Mouse (Mus musculus): ENCODE results near the gene Fam180a. TPM values are rescaled to one million over a fixed set of nuclear protein-coding genes. Genes with fewer than 3 reads are reported as not detected.

Gene Fam180a
- polyA plus RNA-seq, 2 experiments = 0.02 to 0.11 TPM

DNA sequence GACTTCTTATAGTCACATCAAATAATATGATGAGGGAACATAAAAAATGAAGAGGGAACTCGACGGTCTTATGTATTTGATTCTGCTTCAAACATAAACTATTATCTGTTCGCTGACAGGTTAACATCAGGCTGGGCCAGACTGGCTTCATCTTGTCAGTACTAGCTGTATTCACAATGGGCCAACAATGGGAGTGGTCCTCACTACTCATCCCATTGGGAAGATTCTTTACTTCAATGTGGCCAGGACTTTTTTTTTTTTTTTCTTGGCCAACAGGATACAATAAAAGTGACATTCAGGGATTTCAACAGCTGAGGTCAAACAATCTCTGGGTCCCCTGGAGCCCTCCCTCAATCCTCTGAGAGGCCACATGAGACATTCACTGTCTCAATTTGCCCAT lies 25.9 kb upstream of the Fam180a start:
- H3K4me2 ChIP-seq (ENCODE audit: low read depth) = no peak overlapping the region
- no peak for ATAC-seq (ENCODE audit: insufficient read depth)
- no peak for TF ChIP-seq EP300 (IDR thresholded peaks at IDR 0.05; ENCODE audit: low read depth)
- no peak for TF ChIP-seq CTCF (IDR thresholded peaks at IDR 0.05; ENCODE audit: low read depth)
- H3K4me3 ChIP-seq (ENCODE audit: insufficient read depth in 1 of 2, low read depth in 2 of 2, low read length in 2 of 2) = no peak overlapping the region
- H3K4me1 ChIP-seq (replicated peaks; ENCODE audit: control insufficient read depth in 2 of 2, insufficient read depth in 2 of 2, low read length in 1 of 2) = peaks cover 0 to 14% of the 10 kb centered on the region in 2 experiments; a peak in 3 of 4 replicates
- H3K9ac ChIP-seq (replicated peaks) = no peak overlapping the region
- DNase-seq (ENCODE audit: low read depth in 3 of 3, low spot score in 3 of 3) = no peak
- no peaks in the 10 kb centered on the region for H3K36me3 ChIP-seq (replicated peaks; ENCODE audit: control insufficient read depth, insufficient read depth, low read depth)
- WGBS (ENCODE audit: insufficient replicate concordance) = 67% methylated on average over 3 of the region's 3 CpGs
- H3K27me3 ChIP-seq (ENCODE audit: control insufficient read depth, insufficient read depth, low read length) = no peaks in the 10 kb centered on the region
- H3K9me3 ChIP-seq (ENCODE audit: control insufficient read depth, low read length) = no peaks in the 10 kb centered on the region
- no peak overlapping the region for H3K27ac ChIP-seq

DNA sequence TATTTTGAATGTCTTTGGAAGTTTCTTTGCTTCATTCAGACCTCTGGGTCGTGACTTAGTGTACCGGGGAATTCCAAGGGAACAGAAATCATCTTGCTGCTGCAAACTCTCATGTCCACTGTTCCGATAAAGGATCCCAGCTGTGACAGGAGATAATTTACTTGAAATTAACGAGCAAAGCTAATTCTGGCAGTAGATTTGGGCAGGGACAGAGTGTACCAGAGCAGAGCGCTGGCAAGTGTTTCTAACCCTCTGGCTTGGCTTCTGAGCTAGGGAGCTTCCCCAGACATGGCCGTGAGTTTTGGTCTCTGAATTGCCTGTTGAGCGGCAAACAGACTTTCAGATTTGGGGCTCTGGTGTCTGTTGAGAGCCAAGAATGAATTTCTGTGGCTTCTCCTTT lies 23.8 kb upstream of the Fam180a start:
- TF ChIP-seq CTCF (IDR thresholded peaks at IDR 0.05; ENCODE audit: low read depth) (no peak), EP300 (IDR thresholded peaks at IDR 0.05; ENCODE audit: low read depth) (no peak)
- WGBS (ENCODE audit: insufficient replicate concordance) = 60% methylated on average over 7 of the region's 7 CpGs
- Histone ChIP-seq H3K4me2 (ENCODE audit: low read depth) (no peak overlapping the region), H3K9ac (replicated peaks) (no peak overlapping the region), H3K9me3 (ENCODE audit: control insufficient read depth, low read length) (no peaks in the 10 kb centered on the region), H3K27ac (no peak overlapping the region), H3K4me1 (replicated peaks; ENCODE audit: control insufficient read depth in 2 of 2, insufficient read depth in 2 of 2, low read length in 1 of 2) (peaks cover 0 to 14% of the 10 kb centered on the region in 2 experiments; a peak in 3 of 4 replicates), H3K27me3 (ENCODE audit: control insufficient read depth, insufficient read depth, low read length) (no peaks in the 10 kb centered on the region), H3K4me3 (ENCODE audit: insufficient read depth in 1 of 2, low read depth in 2 of 2, low read length in 2 of 2) (no peak overlapping the region), H3K36me3 (replicated peaks; ENCODE audit: control insufficient read depth, insufficient read depth, low read depth) (no peaks in the 10 kb centered on the region)
- ATAC-seq (ENCODE audit: insufficient read depth) = no peak
- DNase-seq (ENCODE audit: low read depth in 3 of 3, low spot score in 3 of 3) = no peak

DNA sequence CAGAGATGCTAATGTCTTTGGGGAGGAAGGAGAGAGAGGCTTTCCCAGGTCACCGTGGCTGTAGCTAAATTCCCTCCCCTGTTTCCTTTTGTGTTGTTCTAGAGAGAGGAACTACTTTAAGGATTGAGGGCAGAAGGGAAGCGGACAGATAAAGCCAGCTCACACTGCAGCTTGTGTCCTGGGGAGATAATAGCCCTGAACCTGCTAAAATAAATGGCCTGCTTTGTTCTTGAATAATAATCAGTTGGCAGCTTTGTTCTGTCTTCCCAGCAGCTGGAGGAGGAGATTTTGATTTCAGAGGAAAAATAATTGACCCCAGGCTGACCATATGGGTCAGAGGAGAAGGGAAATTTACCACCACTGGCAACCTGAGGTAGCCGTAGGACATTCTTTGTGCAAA lies 12.7 kb upstream of the Fam180a start:
- 28% methylated on average over 3 of the region's 3 CpGs for WGBS (ENCODE audit: insufficient replicate concordance)
- Histone ChIP-seq H3K9me3 (ENCODE audit: control insufficient read depth, low read length) (no peaks in the 10 kb centered on the region), H3K4me2 (ENCODE audit: low read depth) (no peak overlapping the region), H3K4me3 (ENCODE audit: insufficient read depth in 1 of 2, low read depth in 2 of 2, low read length in 2 of 2) (no peak overlapping the region), H3K36me3 (replicated peaks; ENCODE audit: control insufficient read depth, insufficient read depth, low read depth) (no peaks in the 10 kb centered on the region), H3K4me1 (replicated peaks; ENCODE audit: control insufficient read depth in 2 of 2, insufficient read depth in 2 of 2, low read length in 1 of 2) (peaks cover 0 to 3% of the 10 kb centered on the region in 2 experiments; a peak in 1 of 4 replicates), H3K9ac (replicated peaks) (no peak overlapping the region), H3K27me3 (ENCODE audit: control insufficient read depth, insufficient read depth, low read length) (no peaks in the 10 kb centered on the region), H3K27ac (no peak overlapping the region)
- TF ChIP-seq CTCF (IDR thresholded peaks at IDR 0.05; ENCODE audit: low read depth) = no peak
- TF ChIP-seq EP300 (IDR thresholded peaks at IDR 0.05; ENCODE audit: low read depth) = no peak
- DNase-seq (ENCODE audit: low read depth in 3 of 3, low spot score in 3 of 3) = no peak
- no peak for ATAC-seq (ENCODE audit: insufficient read depth)

DNA sequence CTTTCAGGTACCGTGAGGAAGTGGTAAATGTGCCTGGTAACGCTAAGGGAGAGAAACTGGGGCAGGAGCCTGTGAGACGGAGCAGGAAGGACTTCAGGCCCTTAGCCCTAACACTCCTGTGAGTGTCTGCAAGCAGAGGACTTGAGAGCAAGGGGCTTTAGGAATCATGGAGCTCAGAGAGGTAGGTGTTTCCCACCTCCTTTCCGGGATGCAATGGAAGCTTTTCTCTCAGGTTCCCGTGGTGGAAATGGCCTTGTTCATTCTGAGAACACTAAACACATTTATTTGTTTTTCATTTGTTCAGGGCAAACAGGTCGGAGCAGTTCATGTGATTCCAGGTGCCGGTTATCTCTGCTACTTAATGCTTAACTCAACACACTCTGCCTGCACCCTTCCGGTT lies 11.9 kb upstream of the Fam180a start:
- no peak for ATAC-seq (ENCODE audit: insufficient read depth)
- H3K4me1 ChIP-seq (replicated peaks; ENCODE audit: control insufficient read depth in 2 of 2, insufficient read depth in 2 of 2, low read length in 1 of 2) = peaks cover 0 to 3% of the 10 kb centered on the region in 2 experiments; a peak in 1 of 4 replicates
- H3K27ac ChIP-seq = no peak overlapping the region
- H3K9me3 ChIP-seq (ENCODE audit: control insufficient read depth, low read length) = no peaks in the 10 kb centered on the region
- H3K9ac ChIP-seq (replicated peaks) = no peak overlapping the region
- no peak for DNase-seq (ENCODE audit: low read depth in 3 of 3, low spot score in 3 of 3)
- H3K4me2 ChIP-seq (ENCODE audit: low read depth) = no peak overlapping the region
- TF ChIP-seq EP300 (IDR thresholded peaks at IDR 0.05; ENCODE audit: low read depth) = no peak
- no peak for TF ChIP-seq CTCF (IDR thresholded peaks at IDR 0.05; ENCODE audit: low read depth)
- H3K27me3 ChIP-seq (ENCODE audit: control insufficient read depth, insufficient read depth, low read length) = no peaks in the 10 kb centered on the region
- no peaks in the 10 kb centered on the region for H3K36me3 ChIP-seq (replicated peaks; ENCODE audit: control insufficient read depth, insufficient read depth, low read depth)
- WGBS (ENCODE audit: insufficient replicate concordance) = 52% methylated on average over 8 of the region's 8 CpGs
- no peak overlapping the region for H3K4me3 ChIP-seq (ENCODE audit: insufficient read depth in 1 of 2, low read depth in 2 of 2, low read length in 2 of 2)

DNA sequence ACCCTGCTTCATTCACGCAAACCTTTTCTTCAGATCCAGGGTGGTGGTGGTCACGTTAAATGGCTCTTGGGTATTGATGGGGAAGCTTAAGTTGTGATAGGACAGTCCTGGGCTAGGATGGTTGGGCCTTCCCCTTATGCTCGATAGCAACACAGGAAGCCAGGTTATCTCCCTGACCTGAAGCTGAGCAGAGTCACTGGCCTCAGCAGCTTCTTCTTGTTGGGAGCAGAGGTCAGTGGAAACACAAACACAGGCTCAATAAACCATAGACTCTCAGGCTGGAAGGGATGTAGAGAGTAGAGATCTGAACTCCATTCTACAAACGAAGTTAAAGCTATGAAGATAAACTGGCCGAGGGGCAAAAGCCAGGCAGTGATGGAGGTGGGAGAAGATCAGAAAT lies 9.5 kb upstream of the Fam180a start:
- DNase-seq (ENCODE audit: low read depth in 3 of 3, low spot score in 3 of 3) = peak in 2 of 3 experiments; percentile 9 to 23
- TF ChIP-seq CTCF (IDR thresholded peaks at IDR 0.05; ENCODE audit: low read depth) = no peak
- TF ChIP-seq EP300 (IDR thresholded peaks at IDR 0.05; ENCODE audit: low read depth) = no peak
- H3K36me3 ChIP-seq (replicated peaks; ENCODE audit: control insufficient read depth, insufficient read depth, low read depth) = no peaks in the 10 kb centered on the region
- H3K27me3 ChIP-seq (ENCODE audit: control insufficient read depth, insufficient read depth, low read length) = no peaks in the 10 kb centered on the region
- no peak overlapping the region for H3K9ac ChIP-seq (replicated peaks)
- H3K27ac ChIP-seq = no peak overlapping the region
- no peaks in the 10 kb centered on the region for H3K9me3 ChIP-seq (ENCODE audit: control insufficient read depth, low read length)
- H3K4me2 ChIP-seq (ENCODE audit: low read depth) = no peak overlapping the region
- H3K4me1 ChIP-seq (replicated peaks; ENCODE audit: control insufficient read depth in 2 of 2, insufficient read depth in 2 of 2, low read length in 1 of 2) = peaks cover 0 to 3% of the 10 kb centered on the region in 2 experiments; a peak in 1 of 4 replicates
- ATAC-seq (ENCODE audit: insufficient read depth) = peak; percentile 56; the same call in 1 of the 2 replicates
- no peak overlapping the region for H3K4me3 ChIP-seq (ENCODE audit: insufficient read depth in 1 of 2, low read depth in 2 of 2, low read length in 2 of 2)
- 35% methylated on average over 5 of the region's 5 CpGs for WGBS (ENCODE audit: insufficient replicate concordance)

Data from liver, embryonic 14.5 days (tissue).